Mouse (Mus musculus) intestine, postnatal 0 days (tissue): ENCODE data around the gene Hivep3. TPM values are rescaled to one million over a fixed set of nuclear protein-coding genes. Genes with fewer than 3 reads are reported as not detected.

Source experiments
- ATAC-seq: fragments of 200-750 bp; cut with Nextera tagmentation; 2 replicates; pipeline ENCODE4 v1.8.0; 2017; ENCODE audit warnings: mild to moderate bottlenecking, moderate TSS enrichment, moderate library complexity
- H3K27ac ChIP-seq: fragments of 300-500 bp; sonication (generic); 2 replicates; pipeline ENCODE4 v1.5.1; 2014; ENCODE audit warnings: mild to moderate bottlenecking, low read depth, low read length, moderate library complexity
- H3K27me3 ChIP-seq: fragments of 300-500 bp; sonication (generic); replicated peaks from 2 replicates; pipeline ENCODE4 v1.6.1; 2014; ENCODE audit warnings: low read length, mixed read lengths; ENCODE audit not compliant: control insufficient read depth, insufficient read depth
- H3K36me3 ChIP-seq: fragments of 300-500 bp; sonication (generic); 2 replicates; pipeline ENCODE4 v1.6.1; 2014; ENCODE audit warnings: mild to moderate bottlenecking, moderate library complexity; ENCODE audit not compliant: control insufficient read depth, insufficient read depth
- H3K4me1 ChIP-seq: fragments of 300-500 bp; sonication (generic); replicated peaks from 2 replicates; pipeline ENCODE4 v1.6.1; 2014; ENCODE audit warnings: antibody characterized with exemption, low read length, mixed read lengths; ENCODE audit not compliant: control insufficient read depth, insufficient read depth
- H3K4me2 ChIP-seq: fragments of 300-500 bp; sonication (generic); replicated peaks from 2 replicates; pipeline ENCODE4 v1.6.1; 2014; ENCODE audit warnings: low read depth, mild to moderate bottlenecking, moderate library complexity
- H3K4me3 ChIP-seq: fragments of 300-500 bp; sonication (generic); 2 replicates; pipeline ENCODE4 v1.5.1; 2014; ENCODE audit warnings: low read depth, low read length
- H3K9ac ChIP-seq: fragments of 300-500 bp; sonication (generic); 2 replicates; pipeline ENCODE4 v1.6.1; 2014; ENCODE audit warnings: mild to moderate bottlenecking, low read depth, low read length
- H3K9me3 ChIP-seq: fragments of 300-500 bp; sonication (generic); 2 replicates; pipeline ENCODE4 v1.6.1; 2016; ENCODE audit warnings: mixed run types; ENCODE audit not compliant: control insufficient read depth
- CTCF ChIP-seq: sonication (generic); IDR thresholded peaks from 2 replicates; pipeline ENCODE4 v1.5.1; 2016; ENCODE audit warnings: low read depth, mild to moderate bottlenecking, control low read depth, antibody characterized with exemption, moderate library complexity
- WGBS: fragments of 180-500 bp; shearing (Covaris S2); extraction: QIAGEN DNeasy Blood & Tissue Kit; methylation state at CpG from one replicate; pipeline ENCODE4 v1.1.7; 2014; 5-methylcytosine and 5-hydroxymethylcytosine counted together
- polyA plus RNA-seq: library from polyadenylated mRNA; unstranded; fragments of >200 nt; fragmentation: Nextera tagmentation; extraction: Ambion mirVana; gene quantifications from 2 replicates; pipeline ENCODE4 v1.2.1, GENCODE M21; 2015

The Hivep3 gene
- polyA plus RNA-seq, 1 experiment from 2014 or later, result 4.1 TPM

DNA sequence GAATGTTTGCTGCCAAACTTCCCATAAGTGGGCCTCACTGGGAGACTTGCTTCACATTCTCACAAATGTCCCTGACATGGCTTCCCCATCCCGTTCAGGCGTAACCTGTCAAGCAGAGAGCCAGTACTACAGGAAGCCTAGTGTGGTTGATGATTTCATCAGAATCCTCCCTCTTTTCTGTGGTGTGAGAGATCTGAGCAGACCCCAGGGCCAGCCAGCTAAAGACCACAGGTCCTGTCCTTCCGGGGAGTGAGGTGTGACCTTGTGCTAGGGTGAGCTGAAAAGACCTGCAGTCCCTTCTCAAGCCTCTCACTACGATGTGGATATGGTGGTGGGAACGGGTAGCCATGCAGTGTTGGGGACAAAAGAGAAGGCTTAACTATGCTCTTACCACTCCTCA lies 348.9 kb downstream of the Hivep3 start:
- no peak for TF ChIP-seq CTCF
- no peak for ATAC-seq
- Histone ChIP-seq H3K27me3 (no peaks in the 10 kb centered on the region), H3K9me3 (no peaks in the 10 kb centered on the region), H3K4me1 (no peaks in the 10 kb centered on the region), H3K36me3 (no peaks in the 10 kb centered on the region), H3K27ac (no peak overlapping the region), H3K4me2 (no peak overlapping the region), H3K9ac (no peak overlapping the region), H3K4me3 (no peak overlapping the region)
- WGBS, result 84% methylated on average over 5 of the region's 5 CpGs

GRCm38 (mm10) chr4:120083700-120084099 lies 350.1 kb downstream of the Hivep3 start:
- no peak for TF ChIP-seq CTCF
- Histone ChIP-seq H3K27ac (no peak overlapping the region), H3K9me3 (no peaks in the 10 kb centered on the region), H3K4me2 (no peak overlapping the region), H3K4me3 (no peak overlapping the region), H3K9ac (no peak overlapping the region), H3K27me3 (no peaks in the 10 kb centered on the region), H3K36me3 (no peaks in the 10 kb centered on the region), H3K4me1 (no peaks in the 10 kb centered on the region)
- 71% methylated on average over 3 of the region's 3 CpGs for WGBS
- no peak for ATAC-seq

DNA sequence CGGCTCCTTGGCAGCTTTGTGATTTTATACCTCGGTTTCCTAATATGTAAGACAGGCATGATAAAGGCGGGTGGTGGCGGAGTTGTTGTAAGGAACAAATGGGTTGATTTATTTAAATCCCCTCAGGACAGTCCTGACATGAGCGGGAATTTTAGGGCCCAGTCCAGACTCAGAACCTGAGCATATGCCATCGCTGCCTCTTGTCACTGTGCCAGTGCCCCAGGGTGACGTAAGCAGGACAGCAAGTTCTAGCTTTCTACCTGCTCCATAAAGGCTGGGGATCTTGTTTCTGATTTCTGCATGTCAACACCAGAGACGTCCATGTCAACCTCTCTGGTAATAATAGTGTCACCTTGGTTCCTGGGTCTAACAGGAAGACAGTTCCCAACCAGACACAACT lies 356.0 kb downstream of the Hivep3 start:
- Histone ChIP-seq H3K4me2 (no peak overlapping the region), H3K9ac (no peak overlapping the region), H3K27me3 (no peaks in the 10 kb centered on the region), H3K27ac (no peak overlapping the region), H3K36me3 (no peaks in the 10 kb centered on the region), H3K4me1 (no peaks in the 10 kb centered on the region), H3K9me3 (no peaks in the 10 kb centered on the region), H3K4me3 (no peak overlapping the region)
- ATAC-seq, result no peak
- no peak for TF ChIP-seq CTCF
- 86% methylated on average over 8 of the region's 8 CpGs for WGBS

- no peak overlapping the region for H3K27ac ChIP-seq
- no peak overlapping the region for H3K4me3 ChIP-seq
- H3K4me2 ChIP-seq, result no peak overlapping the region
- H3K9ac ChIP-seq, result no peak overlapping the region
- WGBS, result 78% methylated on average over 1 of the region's 1 CpGs
- H3K4me1 ChIP-seq, result no peaks in the 10 kb centered on the region
- no peaks in the 10 kb centered on the region for H3K27me3 ChIP-seq
- H3K36me3 ChIP-seq, result no peaks in the 10 kb centered on the region
- TF ChIP-seq CTCF, result no peak
- ATAC-seq, result no peak
- no peaks in the 10 kb centered on the region for H3K9me3 ChIP-seq
Observed at GRCm38 (mm10) chr4:120091997-120092783, 358.6 kb downstream of the Hivep3 start.

DNA sequence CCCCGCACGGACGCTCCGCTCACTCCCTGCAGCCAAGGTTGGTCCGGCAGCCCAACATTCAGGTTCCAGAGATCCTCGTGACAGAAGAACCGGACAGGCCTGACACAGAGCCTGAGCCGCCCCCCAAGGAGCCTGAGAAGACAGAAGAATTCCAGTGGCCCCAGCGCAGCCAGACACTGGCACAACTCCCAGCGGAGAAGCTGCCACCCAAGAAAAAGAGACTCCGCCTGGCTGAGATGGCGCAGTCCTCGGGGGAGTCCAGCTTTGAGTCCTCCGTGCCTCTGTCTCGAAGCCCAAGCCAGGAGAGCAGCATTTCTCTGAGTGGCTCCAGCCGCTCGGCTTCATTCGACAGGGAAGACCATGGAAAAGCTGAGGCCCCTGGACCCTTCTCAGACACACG lies 363.4 kb downstream of the Hivep3 start:
- Histone ChIP-seq H3K27ac (no peak overlapping the region), H3K4me2 (no peak overlapping the region), H3K4me3 (no peak overlapping the region), H3K27me3 (no peaks in the 10 kb centered on the region), H3K4me1 (no peaks in the 10 kb centered on the region), H3K9me3 (no peaks in the 10 kb centered on the region), H3K36me3 (no peaks in the 10 kb centered on the region), H3K9ac (no peak overlapping the region)
- no peak for ATAC-seq
- no peak for TF ChIP-seq CTCF
- WGBS, result 86% methylated on average over 19 of the region's 19 CpGs

GRCm38 (mm10) chr4:120101186-120101585 lies 367.6 kb downstream of the Hivep3 start:
- no peak for TF ChIP-seq CTCF
- Histone ChIP-seq H3K9ac (no peak overlapping the region), H3K36me3 (no peaks in the 10 kb centered on the region), H3K4me3 (no peak overlapping the region), H3K27ac (no peak overlapping the region), H3K4me1 (no peaks in the 10 kb centered on the region), H3K4me2 (no peak overlapping the region), H3K27me3 (no peaks in the 10 kb centered on the region), H3K9me3 (no peaks in the 10 kb centered on the region)
- ATAC-seq, result no peak
